Mouse (Mus musculus) embryonic facial prominence, embryonic 13.5 days (tissue): Measurements from ENCODE around the gene Cotl1. TPM values are rescaled to one million over a fixed set of nuclear protein-coding genes. Genes with fewer than 3 reads are reported as not detected.
A peak's percentile ranks its signal among the peaks of the same experiment; 100 is the strongest.
"Not testable (repeated sequence)": the region's sequence is repeated elsewhere in the genome, so short reads cannot be mapped to it uniquely, and the experiment has no call there.

ENCODE experiments used
- ATAC-seq: fragments of 200-750 bp; cut with Nextera tagmentation; 2 replicates; pipeline ENCODE4 v1.8.0; 2017; ENCODE audit warnings: low read depth; ENCODE audit not compliant: insufficient number of reproducible peaks, insufficient read depth, low FRiP score, low TSS enrichment
- H3K27ac ChIP-seq: fragments of 300-500 bp; sonication (generic); 2 replicates; pipeline ENCODE4 v1.5.1; 2015; ENCODE audit warnings: moderate library complexity, mild to moderate bottlenecking, inconsistent platforms
- H3K27me3 ChIP-seq: fragments of 300-500 bp; sonication (generic); 2 replicates; pipeline ENCODE4 v1.6.1; 2015; ENCODE audit warnings: mild to moderate bottlenecking, inconsistent platforms
- H3K36me3 ChIP-seq: fragments of 300-500 bp; sonication (generic); 2 replicates; pipeline ENCODE4 v1.6.1; 2015; ENCODE audit warnings: mild to moderate bottlenecking, inconsistent platforms
- H3K4me1 ChIP-seq: fragments of 300-500 bp; sonication (generic); 2 replicates; pipeline ENCODE4 v1.6.1; 2015; ENCODE audit warnings: inconsistent platforms
- H3K4me2 ChIP-seq: fragments of 300-500 bp; sonication (generic); 2 replicates; pipeline ENCODE4 v1.6.1; 2015; ENCODE audit warnings: moderate library complexity, mild to moderate bottlenecking, inconsistent platforms
- H3K4me3 ChIP-seq: fragments of 300-500 bp; sonication (generic); 2 replicates; pipeline ENCODE4 v1.5.1; 2015; ENCODE audit warnings: mild to moderate bottlenecking, inconsistent platforms
- H3K9ac ChIP-seq: fragments of 300-500 bp; sonication (generic); 2 replicates; pipeline ENCODE4 v1.6.1; 2015; ENCODE audit warnings: mild to moderate bottlenecking, inconsistent platforms
- H3K9me3 ChIP-seq: fragments of 300-500 bp; sonication (generic); 2 replicates; pipeline ENCODE4 v1.6.1; 2016; ENCODE audit warnings: inconsistent platforms
- WGBS: fragments of 180-500 bp; shearing (Covaris S2); methylation state at CpG from one replicate; pipeline ENCODE4 v1.1.7; 2015; ENCODE audit warnings: mixed read lengths; 5-methylcytosine and 5-hydroxymethylcytosine counted together
- polyA plus RNA-seq: library from polyadenylated mRNA; unstranded; fragments of >200 nt; fragmentation: Nextera tagmentation; extraction: Ambion mirVana; gene quantifications from 2 replicates; pipeline ENCODE4 v1.2.1, GENCODE M21; 2015

Cotl1 gene
- polyA plus RNA-seq, 1 experiment from 2014 or later: 71.3 TPM

- Histone ChIP-seq H3K4me3 (no peak overlapping the region), H3K27me3 (peaks cover 25% of the 10 kb centered on the region), H3K36me3 (no peaks in the 10 kb centered on the region), H3K4me2 (no peak overlapping the region), H3K27ac (no peak overlapping the region), H3K9me3 (no peaks in the 10 kb centered on the region), H3K9ac (no peak overlapping the region), H3K4me1 (peaks cover 10% of the 10 kb centered on the region)
- WGBS: 77% methylated on average over 6 of the region's 6 CpGs
- no peak for ATAC-seq
Observed at GRCm38 (mm10) chr8:119857767-119858166, 17.4 kb upstream of the Cotl1 start.

GRCm38 (mm10) chr8:119855656-119856055 is 15.3 kb upstream of the Cotl1 start:
- Histone ChIP-seq H3K4me1 (peaks cover 6% of the 10 kb centered on the region; the same call in 1 of the 2 replicates), H3K27me3 (peaks cover 12% of the 10 kb centered on the region), H3K36me3 (no peaks in the 10 kb centered on the region), H3K4me3 (no peak overlapping the region), H3K4me2 (no peak overlapping the region), H3K27ac (no peak overlapping the region), H3K9ac (no peak overlapping the region), H3K9me3 (no peaks in the 10 kb centered on the region)
- 81% methylated on average over 5 of the region's 5 CpGs for WGBS
- ATAC-seq: no peak

- no peaks in the 10 kb centered on the region for H3K36me3 ChIP-seq
- no peaks in the 10 kb centered on the region; the same call in 1 of the 2 replicates for H3K27me3 ChIP-seq
- H3K27ac ChIP-seq: no peak overlapping the region
- H3K9ac ChIP-seq: no peak overlapping the region
- H3K9me3 ChIP-seq: 0 out of 2 replicates have a peak, but pooled peaks cover 3% of the 10 kb centered on the region
- H3K4me3 ChIP-seq: no peak overlapping the region
- H3K4me1 ChIP-seq: peaks cover 2% of the 10 kb centered on the region; the same call in 1 of the 2 replicates
- ATAC-seq: no peak
- WGBS: 46% methylated on average over 5 of the region's 5 CpGs
- no peak overlapping the region for H3K4me2 ChIP-seq
Observed at GRCm38 (mm10) chr8:119854035-119854434, 13.7 kb upstream of the Cotl1 start.

GRCm38 (mm10) chr8:119853521-119853920 is 13.2 kb upstream of the Cotl1 start:
- no peaks in the 10 kb centered on the region for H3K4me1 ChIP-seq
- H3K27me3 ChIP-seq: no peaks in the 10 kb centered on the region; the same call in 1 of the 2 replicates
- no peak overlapping the region for H3K4me2 ChIP-seq
- H3K4me3 ChIP-seq: no peak overlapping the region
- no peak overlapping the region for H3K9ac ChIP-seq
- H3K9me3 ChIP-seq: 0 out of 2 replicates have a peak, but pooled peaks cover 3% of the 10 kb centered on the region
- no peaks in the 10 kb centered on the region for H3K36me3 ChIP-seq
- 56% methylated on average over 8 of the region's 8 CpGs for WGBS
- no peak for ATAC-seq
- H3K27ac ChIP-seq: no peak overlapping the region

GRCm38 (mm10) chr8:119847232-119847922 is 7.0 kb upstream of the Cotl1 start:
- no peak for ATAC-seq
- Histone ChIP-seq H3K4me3 (no peak overlapping the region), H3K4me1 (no peaks in the 10 kb centered on the region), H3K36me3 (no peaks in the 10 kb centered on the region), H3K27ac (no peak overlapping the region), H3K9me3 (0 out of 2 replicates have a peak, but pooled peaks cover 3% of the 10 kb centered on the region), H3K4me2 (no peak overlapping the region), H3K27me3 (peaks cover 4% of the 10 kb centered on the region; the same call in 1 of the 2 replicates), H3K9ac (no peak overlapping the region)
- WGBS: 85% methylated on average over 16 of the region's 16 CpGs

GRCm38 (mm10) chr8:119845741-119846140 is 5.4 kb upstream of the Cotl1 start:
- not testable (repeated sequence) for H3K4me1 ChIP-seq, H3K4me3 ChIP-seq, H3K36me3 ChIP-seq, H3K9me3 ChIP-seq, H3K4me2 ChIP-seq, H3K9ac ChIP-seq, H3K27me3 ChIP-seq, ATAC-seq, H3K27ac ChIP-seq
- 80% methylated on average over 7 of the region's 7 CpGs for WGBS

GRCm38 (mm10) chr8:119844577-119844976 is 4.2 kb upstream of the Cotl1 start:
- Histone ChIP-seq H3K4me2 (no peak overlapping the region), H3K9me3 (0 out of 2 replicates have a peak, but pooled peaks cover 3% of the 10 kb centered on the region), H3K36me3 (no peaks in the 10 kb centered on the region), H3K27me3 (peaks cover 4% of the 10 kb centered on the region; the same call in 1 of the 2 replicates), H3K9ac (no peak overlapping the region), H3K4me1 (peaks cover 9% of the 10 kb centered on the region), H3K27ac (no peak overlapping the region), H3K4me3 (no peak overlapping the region)
- no peak for ATAC-seq
- WGBS: 40% methylated on average over 8 of the region's 8 CpGs

GRCm38 (mm10) chr8:119843444-119843843 is 3.1 kb upstream of the Cotl1 start:
- Histone ChIP-seq H3K27ac (no peak overlapping the region), H3K9me3 (no peaks in the 10 kb centered on the region), H3K4me2 (no peak overlapping the region), H3K27me3 (peaks cover 4% of the 10 kb centered on the region; the same call in 1 of the 2 replicates), H3K4me1 (peaks cover 19% of the 10 kb centered on the region), H3K9ac (no peak overlapping the region), H3K4me3 (no peak overlapping the region), H3K36me3 (no peaks in the 10 kb centered on the region)
- no peak for ATAC-seq
- 2% methylated on average over 4 of the region's 4 CpGs for WGBS

- peak overlapping the region; percentile 91 for H3K4me2 ChIP-seq
- H3K36me3 ChIP-seq: no peaks in the 10 kb centered on the region
- no peaks in the 10 kb centered on the region for H3K9me3 ChIP-seq
- no peak for ATAC-seq
- WGBS: 17% methylated on average over 8 of the region's 8 CpGs
- H3K4me3 ChIP-seq: peak overlapping the region; percentile 69
- H3K27ac ChIP-seq: peak overlapping the region; percentile 81
- H3K9ac ChIP-seq: peak overlapping the region; percentile 84
- peaks cover 38% of the 10 kb centered on the region for H3K4me1 ChIP-seq
- H3K27me3 ChIP-seq: peaks cover 4% of the 10 kb centered on the region; the same call in 1 of the 2 replicates
Observed at GRCm38 (mm10) chr8:119840905-119841411, 614 bp upstream of the Cotl1 start.

- Histone ChIP-seq H3K27ac (no peak overlapping the region), H3K9me3 (no peaks in the 10 kb centered on the region), H3K27me3 (0 out of 2 replicates have a peak, but pooled peaks cover under 1% of the 10 kb centered on the region), H3K4me2 (peak overlapping the region; percentile 91), H3K4me3 (peak overlapping the region; percentile 69), H3K4me1 (peaks cover 38% of the 10 kb centered on the region), H3K9ac (peak overlapping the region; percentile 84), H3K36me3 (no peaks in the 10 kb centered on the region)
- WGBS: 15% methylated on average over 14 of the region's 14 CpGs
- ATAC-seq: no peak
Observed at GRCm38 (mm10) chr8:119839419-119840021, 824 bp downstream of the Cotl1 start.

- Histone ChIP-seq H3K9me3 (no peaks in the 10 kb centered on the region), H3K27me3 (no peaks in the 10 kb centered on the region), H3K4me1 (peaks cover 38% of the 10 kb centered on the region), H3K27ac (no peak overlapping the region), H3K4me3 (peak overlapping the region; percentile 69), H3K36me3 (no peaks in the 10 kb centered on the region), H3K9ac (peak overlapping the region; percentile 84; the same call in 1 of the 2 replicates), H3K4me2 (peak overlapping the region; percentile 91)
- WGBS: 66% methylated on average over 4 of the region's 4 CpGs
- ATAC-seq: no peak
Observed at GRCm38 (mm10) chr8:119838983-119839340, 1.4 kb downstream of the Cotl1 start.
